Mouse (Mus musculus): ENCODE results near the gene Tom1. TPM values are rescaled to one million over a fixed set of nuclear protein-coding genes. Genes with fewer than 3 reads are reported as not detected.

Tom1 gene
- total and polyA plus RNA-seq, 3 experiments: 18.0 to 32.6 TPM; not detected in 1

DNA sequence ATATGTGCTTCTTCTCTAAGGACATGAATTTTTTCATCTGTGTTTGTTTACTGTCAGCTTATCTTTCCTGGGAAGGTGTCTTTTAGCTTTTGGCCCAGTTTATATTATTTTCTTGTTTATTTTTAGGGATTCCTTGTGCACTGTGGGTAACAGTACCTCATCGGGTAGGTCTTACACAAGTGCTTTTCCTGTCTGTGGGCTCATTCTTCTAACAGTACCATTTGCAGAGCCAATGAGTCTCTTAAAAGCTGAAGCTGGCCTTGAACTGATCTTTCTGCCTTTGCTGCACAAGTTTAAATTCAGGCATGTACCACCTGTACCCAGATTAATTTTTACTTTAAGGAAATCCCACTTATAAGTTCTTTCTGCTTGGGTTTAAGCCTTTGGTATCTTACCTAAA, 17.1 kb upstream of the Tom1 start:
- Histone ChIP-seq H3K27ac (ENCODE audit: control insufficient read depth, low read depth, low read length) (no peak overlapping the region), H3K79me2 (ENCODE audit: control insufficient read depth, insufficient read depth, low read length, poor library complexity) (no peaks in the 10 kb centered on the region), H3K36me3 (ENCODE audit: control insufficient read depth in 1 of 2, insufficient read depth in 2 of 2, low read length in 2 of 2) (peaks cover 3 to 13% of the 10 kb centered on the region in 2 experiments), H3K9me3 (replicated peaks; ENCODE audit: insufficient read depth, low read length) (no peaks in the 10 kb centered on the region), H3K27me3 (ENCODE audit: control insufficient read depth in 1 of 2, insufficient read depth in 2 of 2, low read length in 2 of 2) (no peaks in the 10 kb centered on the region), H3K9ac (ENCODE audit: control insufficient read depth, low read depth, low read length, poor library complexity, severe bottlenecking) (no peak overlapping the region), H3K4me1 (ENCODE audit: control insufficient read depth in 1 of 2, insufficient read depth in 2 of 2, low read length in 2 of 2) (no peaks in the 10 kb centered on the region; a peak in 2 of 4 replicates), H3K4me3 (ENCODE audit: control insufficient read depth in 1 of 2, insufficient read depth in 1 of 2, low read depth in 2 of 2, low read length in 2 of 2) (no peak overlapping the region)
- no peak for DNase-seq (ENCODE audit: low read depth, low spot score)
- TF ChIP-seq CTCF (IDR thresholded peaks at IDR 0.05 in 2 of 3, conservative IDR thresholded peaks at IDR 0.05 in 1 of 3; ENCODE audit: control insufficient read depth in 1 of 3, insufficient read depth in 1 of 3, low read depth in 2 of 3, low read length in 3 of 3, poor library complexity in 1 of 3, severe bottlenecking in 1 of 3): no peak
- no peak for TF ChIP-seq TBP (IDR thresholded peaks at IDR 0.05; ENCODE audit: low read depth, low read length)
- no peak for TF ChIP-seq MAFK (IDR thresholded peaks at IDR 0.05; ENCODE audit: borderline replicate concordance, low read depth, low read length)
- no peak for TF ChIP-seq MXI1 (IDR thresholded peaks at IDR 0.05; ENCODE audit: low read depth, low read length)
- TF ChIP-seq BHLHE40 (IDR thresholded peaks at IDR 0.05; ENCODE audit: borderline replicate concordance, low read depth, low read length): no peak
- no peak for TF ChIP-seq ZKSCAN1 (IDR thresholded peaks at IDR 0.05; ENCODE audit: low read depth, low read length)
- TF ChIP-seq MYC (IDR thresholded peaks at IDR 0.05; ENCODE audit: low read depth, low read length): no peak
- TF ChIP-seq USF2 (IDR thresholded peaks at IDR 0.05; ENCODE audit: borderline replicate concordance in 1 of 2, insufficient read depth in 1 of 2, low read depth in 1 of 2, low read length in 2 of 2): no peak
- no peak for TF ChIP-seq ETS1 (IDR thresholded peaks at IDR 0.05; ENCODE audit: low read depth, low read length)
- no peak for TF ChIP-seq NRF1 (IDR thresholded peaks at IDR 0.05; ENCODE audit: insufficient read depth, low read depth, low read length, poor library complexity, severe bottlenecking)
- TF ChIP-seq ZC3H11A (IDR thresholded peaks at IDR 0.05; ENCODE audit: low read depth, low read length): no peak
- no peak for TF ChIP-seq JUND (IDR thresholded peaks at IDR 0.05; ENCODE audit: low read depth, low read length)
- TF ChIP-seq HCFC1 (IDR thresholded peaks at IDR 0.05; ENCODE audit: low read depth, low read length): no peak
- no peak for TF ChIP-seq POLR2AphosphoS2 (IDR thresholded peaks at IDR 0.05; ENCODE audit: low read length)
- TF ChIP-seq SMC3 (IDR thresholded peaks at IDR 0.05; ENCODE audit: low read depth, low read length): no peak
- no peak for TF ChIP-seq MEF2A (IDR thresholded peaks at IDR 0.05; ENCODE audit: extremely low read depth, insufficient replicate concordance, low read depth, low read length, poor library complexity, severe bottlenecking)
- no peak for TF ChIP-seq POLR2A (IDR thresholded peaks at IDR 0.05; ENCODE audit: control insufficient read depth in 1 of 2, insufficient read depth in 1 of 2, low read depth in 1 of 2, low read length in 2 of 2, poor library complexity in 1 of 2)
- TF ChIP-seq NELFE (IDR thresholded peaks at IDR 0.05; ENCODE audit: low read depth, low read length): no peak

DNA sequence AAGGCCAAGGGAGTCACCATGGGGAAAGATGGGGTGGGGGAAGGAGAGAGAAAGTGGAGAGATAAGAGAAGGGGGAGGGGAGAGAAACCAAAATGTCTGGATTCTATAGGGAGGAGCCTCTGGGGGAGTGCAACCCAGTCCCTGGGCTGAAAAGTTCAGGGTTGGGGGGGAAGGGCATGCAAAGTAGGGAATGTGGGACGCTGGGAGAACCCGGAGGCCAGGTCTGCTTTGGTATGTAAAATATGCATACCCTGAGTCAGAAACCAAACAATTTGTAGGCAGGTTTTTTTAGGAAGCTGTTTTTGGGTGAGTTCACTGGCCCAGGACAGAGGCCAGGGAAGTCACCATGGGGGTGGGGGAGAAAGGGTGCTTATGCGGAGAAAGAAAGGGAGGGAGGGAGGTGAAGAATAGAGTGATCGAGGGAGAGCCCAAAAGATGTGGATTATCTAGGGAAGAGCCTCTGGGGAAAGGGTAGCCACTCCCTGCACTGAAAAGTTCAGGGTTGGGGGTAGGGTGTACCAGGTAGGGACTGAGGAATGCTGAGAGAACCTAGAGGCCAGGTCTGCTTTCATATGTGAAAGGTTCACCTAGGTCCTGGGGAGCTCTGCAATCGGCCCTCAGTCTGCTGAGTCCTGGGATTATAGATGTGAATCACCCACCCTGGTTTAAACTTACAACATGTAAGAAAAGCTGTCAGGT, 15.1 kb upstream of the Tom1 start:
- peaks cover 3 to 17% of the 10 kb centered on the region in 2 experiments for H3K36me3 ChIP-seq (ENCODE audit: control insufficient read depth in 1 of 2, insufficient read depth in 2 of 2, low read length in 2 of 2)
- H3K9me3 ChIP-seq (replicated peaks; ENCODE audit: insufficient read depth, low read length): no peaks in the 10 kb centered on the region
- TF ChIP-seq RAD21 (IDR thresholded peaks at IDR 0.05; ENCODE audit: low read depth, low read length) (no peak), MYC (IDR thresholded peaks at IDR 0.05; ENCODE audit: low read depth, low read length) (no peak)
- no peak overlapping the region for H3K4me3 ChIP-seq (ENCODE audit: control insufficient read depth in 1 of 2, insufficient read depth in 1 of 2, low read depth in 2 of 2, low read length in 2 of 2)
- H3K27ac ChIP-seq (ENCODE audit: control insufficient read depth, low read depth, low read length): no peak overlapping the region
- no peaks in the 10 kb centered on the region for H3K79me2 ChIP-seq (ENCODE audit: control insufficient read depth, insufficient read depth, low read length, poor library complexity)
- H3K27me3 ChIP-seq (ENCODE audit: control insufficient read depth in 1 of 2, insufficient read depth in 2 of 2, low read length in 2 of 2): no peaks in the 10 kb centered on the region
- no peaks in the 10 kb centered on the region; a peak in 2 of 4 replicates for H3K4me1 ChIP-seq (ENCODE audit: control insufficient read depth in 1 of 2, insufficient read depth in 2 of 2, low read length in 2 of 2)
- no peak overlapping the region for H3K9ac ChIP-seq (ENCODE audit: control insufficient read depth, low read depth, low read length, poor library complexity, severe bottlenecking)
- DNase-seq (ENCODE audit: low read depth, low spot score): no peak

Measured in MEL (cell line).